Comparison of ENCODE assay signal across 9 mouse cellular contexts in the genomic region with DNA sequence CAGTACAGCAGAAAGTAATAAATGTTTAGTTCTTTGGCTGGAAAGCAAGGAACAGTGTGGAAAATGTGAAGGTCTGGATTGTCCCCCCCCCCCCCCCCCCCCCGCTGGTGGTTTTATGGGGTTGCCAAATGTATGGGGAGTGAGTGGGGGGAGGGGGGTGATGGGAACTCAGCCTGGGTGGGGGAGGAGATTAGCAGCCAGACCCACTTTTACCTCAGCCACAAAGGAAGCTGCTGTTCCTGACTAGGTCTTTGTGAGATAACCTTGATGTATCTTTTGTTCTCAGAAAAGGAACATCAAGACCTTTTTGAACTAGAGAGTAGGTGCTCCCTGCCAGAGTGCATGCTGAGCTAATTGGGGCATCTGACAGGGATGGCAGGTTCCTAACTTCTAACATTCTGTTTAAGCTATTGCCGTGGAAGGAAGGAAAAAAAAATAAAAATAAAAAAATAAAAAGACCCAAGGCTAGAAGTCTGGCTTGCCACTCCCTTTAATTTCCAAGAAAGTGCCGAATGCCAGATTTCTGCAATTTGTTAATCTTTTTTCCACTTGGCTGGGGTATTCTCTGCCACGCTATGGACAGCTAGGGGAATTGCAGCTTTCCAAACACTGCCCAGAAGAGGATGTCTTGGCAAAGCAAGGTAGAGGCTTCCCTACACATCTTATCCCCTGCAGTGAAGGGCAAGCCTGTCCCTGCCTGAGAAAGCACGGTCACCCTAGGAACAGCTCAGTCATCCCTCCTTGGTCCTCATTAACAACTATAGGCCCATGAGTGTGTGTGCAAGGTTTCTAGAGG. TPM values are rescaled to one million over a fixed set of nuclear protein-coding genes. Genes with fewer than 3 reads are reported as not detected.
DNase-seq lines count a peak whose midpoint lies in the region; ATAC-seq and TF ChIP-seq lines count a peak whose summit lies in the region.
"Had no signal": no experiment of that assay in that cellular context is flagged by ENCODE, and none has a peak within 500 bp of the region (broad histone marks: within the 10 kb centered on the region; RNA-seq: fewer than 3 reads in every experiment).

No protein-coding gene starts in this region.

- H3K27me3 ChIP-seq in lung, embryonic 14.5 days (ENCODE audit: insufficient read depth, low read length): no peaks in the 10 kb centered on the region
- H3K27me3 ChIP-seq in midbrain, embryonic 12.5 days: no peaks in the 10 kb centered on the region

- no peaks in the 10 kb centered on the region for H3K4me1 ChIP-seq in lung, embryonic 14.5 days (ENCODE audit: insufficient read depth)
- H3K4me1 ChIP-seq in midbrain, embryonic 12.5 days: peaks cover 9% of the 10 kb centered on the region; the same call in 1 of the 2 replicates

- no peak overlapping the region for H3K4me2 ChIP-seq in lung, embryonic 14.5 days
- H3K4me2 ChIP-seq in midbrain, embryonic 12.5 days (replicated peaks): no peak overlapping the region

- no peak for ATAC-seq in lung, embryonic 14.5 days (ENCODE audit: insufficient read depth)
- 0 out of 2 replicates have a peak, but pooled peaks have one; percentile 42 for ATAC-seq in midbrain, embryonic 12.5 days (ENCODE audit: low FRiP score, low read depth)
- no peak for ATAC-seq in erythroid progenitor cell, adult 5-6 weeks (replicated peaks; ENCODE audit: low FRiP score, poor library complexity, severe bottlenecking)

- no peaks in the 10 kb centered on the region for H3K9me3 ChIP-seq in lung, embryonic 14.5 days (ENCODE audit: low read depth, low read length)
- H3K9me3 ChIP-seq in midbrain, embryonic 12.5 days: no peaks in the 10 kb centered on the region

- H3K36me3 ChIP-seq in lung, embryonic 14.5 days (ENCODE audit: insufficient read depth): no peaks in the 10 kb centered on the region
- H3K36me3 ChIP-seq in midbrain, embryonic 12.5 days: no peaks in the 10 kb centered on the region

- H3K9ac ChIP-seq in lung, embryonic 14.5 days: no peak overlapping the region
- no peak overlapping the region for H3K9ac ChIP-seq in midbrain, embryonic 12.5 days (replicated peaks)
- H3K9ac ChIP-seq: liver, embryonic 14.5 days had no signal

- peak; percentile 14 for DNase-seq in adrenal gland, postnatal 14 days
- no peak for DNase-seq in adrenal gland, postnatal 25 days
- DNase-seq in lung, embryonic 14.5 days: peak; percentile 24
- DNase-seq in lung, postnatal 25 days (ENCODE audit: low spot score): no peak
- DNase-seq in cerebellum, postnatal 10 days: peak; percentile 72 to 76
- DNase-seq in right cerebral cortex, adult 2 months (ENCODE audit: low spot score in 2 of 2): no peak

- H3K27ac ChIP-seq in lung, embryonic 14.5 days (ENCODE audit: low read depth): no peak overlapping the region
- H3K27ac ChIP-seq in midbrain, embryonic 12.5 days (replicated peaks): no peak overlapping the region
- H3K27ac ChIP-seq: liver, embryonic 14.5 days had no signal

- WGBS in lung, embryonic 14.5 days: 28% methylated on average over 5 of the region's 5 CpGs
- WGBS in midbrain, embryonic 12.5 days: 51% methylated on average over 4 of the region's 5 CpGs

- no peak overlapping the region for H3K4me3 ChIP-seq in lung, embryonic 14.5 days (ENCODE audit: low read depth, low read length)
- no peak overlapping the region for H3K4me3 ChIP-seq in midbrain, embryonic 12.5 days

- TF ChIP-seq CTCF in lung, embryonic 14.5 days (IDR thresholded peaks at IDR 0.05; ENCODE audit: low read depth): peak; percentile 13; the same call in 1 of the 2 replicates

RNA-seq across cellular contexts. Expression of gene Nt5e, which starts 35.3 kb away (rescaled TPM):
- total RNA-seq in adrenal gland, postnatal 14 days (2021): 15.7 and 15.9 TPM in 2 replicates
- total RNA-seq in adrenal gland, postnatal 25 days (2021): 11.4 and 12.3 TPM in 2 replicates
- polyA plus RNA-seq in lung, embryonic 14.5 days (2014; fragmentation: Nextera tagmentation; extraction: Ambion mirVana): 2.1 and 2.3 TPM in 2 replicates
- 0.63 and 0.71 TPM in 2 replicates for polyA plus RNA-seq in midbrain, embryonic 12.5 days (2016; fragmentation: Nextera tagmentation; extraction: Ambion mirVana)
- total RNA-seq in erythroid progenitor cell, adult 5-6 weeks (2015; ENCODE audit: low replicate concordance): 3.6 TPM in 1 of 2 replicates, not detected in the other
- total RNA-seq in erythroid progenitor cell, adult 5-6 weeks (2017; ENCODE audit: low replicate concordance): 0.90 TPM in 1 of 2 replicates, not detected in the other

Comparison
In these comparisons a context has a peak if more than half of its experiments do, and no peak if none do; other contexts are left out.
1. DNase-seq: peak in adrenal gland, postnatal 14 days (single experiment), lung, embryonic 14.5 days (single experiment) and cerebellum, postnatal 10 days (2 of 2); none in adrenal gland, postnatal 25 days (single experiment), lung, postnatal 25 days (single experiment) and right cerebral cortex, adult 2 months (0 of 2).